Mouse (Mus musculus) ES-E14 (cell line): ENCODE data around the gene Hebp1.

ENCODE experiments used
- CHD2 ChIP-seq: IDR thresholded peaks from 2 replicates; pipeline ENCODE4 v1.6.1; 2014; ENCODE audit warnings: mild to moderate bottlenecking, low read depth, low read length, inconsistent platforms
- MAFK ChIP-seq: IDR thresholded peaks from 2 replicates; pipeline ENCODE4 v1.6.1; 2014; ENCODE audit warnings: mild to moderate bottlenecking, low read depth, low read length, inconsistent platforms; ENCODE audit not compliant: insufficient read depth
- ZC3H11A ChIP-seq: IDR thresholded peaks from 2 replicates; pipeline ENCODE4 v1.6.1; 2012; ENCODE audit warnings: low read depth, mild to moderate bottlenecking, inconsistent platforms, low read length, borderline replicate concordance

GRCm38 (mm10) chr6:135165706-135166105 lies 32.1 kb downstream of the Hebp1 start:
- no peak for TF ChIP-seq ZC3H11A
- TF ChIP-seq CHD2, result no peak
- no peak for TF ChIP-seq MAFK
